Mouse (Mus musculus) kidney, adult 2 months (tissue): ENCODE results near the gene Cela2a. TPM values are rescaled to one million over a fixed set of nuclear protein-coding genes. Genes with fewer than 3 reads are reported as not detected.
"Not testable (repeated sequence)": the region's sequence is repeated elsewhere in the genome, so short reads cannot be mapped to it uniquely, and the experiment has no call there.

Source experiments
- DNase-seq: peaks from one replicate; pipeline ENCODE4 v3.0.0; 2021
- H3K27ac ChIP-seq: fragments of 200-500 bp; 2 replicates; pipeline ENCODE4 v1.5.1; 2012; ENCODE audit warnings: low read depth, low read length, control low read depth, inconsistent platforms; ENCODE audit not compliant: insufficient read depth
- H3K27me3 ChIP-seq: fragments of 200-500 bp; replicated peaks from 2 replicates; pipeline ENCODE4 v1.6.1; 2012; ENCODE audit warnings: mild to moderate bottlenecking, moderate library complexity, low read length, inconsistent platforms; ENCODE audit not compliant: control insufficient read depth, insufficient read depth
- H3K36me3 ChIP-seq: fragments of 200-500 bp; 2 replicates; pipeline ENCODE4 v1.6.1; 2012; ENCODE audit warnings: mild to moderate bottlenecking, moderate library complexity, low read length, inconsistent platforms; ENCODE audit not compliant: control insufficient read depth, insufficient read depth
- H3K4me1 ChIP-seq: fragments of 200-500 bp; 2 replicates; pipeline ENCODE4 v1.6.1; 2011; ENCODE audit warnings: low read length; ENCODE audit not compliant: control insufficient read depth, insufficient read depth
- H3K4me3 ChIP-seq: fragments of 200-500 bp; 2 replicates; pipeline ENCODE4 v1.5.1; 2011; ENCODE audit warnings: mild to moderate bottlenecking, low read depth, low read length, control low read depth; ENCODE audit not compliant: insufficient read depth
- CTCF ChIP-seq: fragments of 200-500 bp; conservative IDR thresholded peaks from 2 replicates; pipeline ENCODE4 v1.5.1; 2011; ENCODE audit warnings: low read depth, mild to moderate bottlenecking, control low read depth, low read length, moderate library complexity, mixed read lengths; ENCODE audit not compliant: insufficient read depth, insufficient read length
- POLR2A ChIP-seq: fragments of 200-500 bp; IDR thresholded peaks from one replicate; pipeline ENCODE4 v1.6.1; 2011; ENCODE audit warnings: low read depth, low read length, control low read depth
- WGBS: fragments of 180-500 bp; shearing (Covaris S2); methylation state at CpG from one replicate; pipeline ENCODE4 v1.1.7; 2018; 5-methylcytosine and 5-hydroxymethylcytosine counted together
- polyA plus RNA-seq: library from polyadenylated mRNA; depleted of rRNA; stranded (reverse); fragments of >200 nt; gene quantifications from 2 replicates; pipeline ENCODE4 v1.2.3, GENCODE M21; 2012

The Cela2a gene
- polyA plus RNA-seq, 1 experiment = 0.52 TPM

- Histone ChIP-seq H3K4me3 (no peak overlapping the region), H3K27ac (no peak overlapping the region), H3K36me3 (no peaks in the 10 kb centered on the region; the same call in 1 of the 2 replicates), H3K4me1 (peaks cover 3% of the 10 kb centered on the region; the same call in 1 of the 2 replicates), H3K27me3 (no peaks in the 10 kb centered on the region)
- no peak for DNase-seq
- WGBS = 91% methylated on average over 8 of the region's 8 CpGs
- TF ChIP-seq POLR2A (no peak), CTCF (no peak)
Observed at GRCm38 (mm10) chr4:141781201-141781985, 44.6 kb downstream of the Cela2a start.

- no peak overlapping the region for H3K4me3 ChIP-seq
- peaks cover 3% of the 10 kb centered on the region for H3K36me3 ChIP-seq
- no peak for DNase-seq
- TF ChIP-seq CTCF (no peak), POLR2A (no peak)
- no peaks in the 10 kb centered on the region for H3K27me3 ChIP-seq
- no peak overlapping the region for H3K27ac ChIP-seq
- WGBS = 89% methylated on average over 8 of the region's 8 CpGs
- H3K4me1 ChIP-seq = no peaks in the 10 kb centered on the region
Observed at GRCm38 (mm10) chr4:141779828-141780227, 46.1 kb downstream of the Cela2a start.

GRCm38 (mm10) chr4:141773019-141773418 lies 52.9 kb downstream of the Cela2a start:
- not testable (repeated sequence) for DNase-seq, H3K27me3 ChIP-seq, H3K36me3 ChIP-seq, H3K27ac ChIP-seq, H3K4me1 ChIP-seq, H3K4me3 ChIP-seq
- WGBS = 86% methylated on average over 4 of the region's 4 CpGs

- Histone ChIP-seq H3K4me1 (no peaks in the 10 kb centered on the region), H3K36me3 (peaks cover 3% of the 10 kb centered on the region; the same call in 1 of the 2 replicates), H3K27ac (no peak overlapping the region), H3K27me3 (no peaks in the 10 kb centered on the region), H3K4me3 (no peak overlapping the region)
- DNase-seq = no peak
- TF ChIP-seq POLR2A (no peak), CTCF (no peak)
- 93% methylated on average over 8 of the region's 8 CpGs for WGBS
Observed at GRCm38 (mm10) chr4:141771823-141772222, 54.1 kb downstream of the Cela2a start.

GRCm38 (mm10) chr4:141769501-141770160 lies 56.3 kb downstream of the Cela2a start:
- TF ChIP-seq POLR2A (no peak), CTCF (no peak)
- no peak for DNase-seq
- H3K4me3 ChIP-seq = no peak overlapping the region
- H3K27me3 ChIP-seq = no peaks in the 10 kb centered on the region
- no peaks in the 10 kb centered on the region; the same call in 1 of the 2 replicates for H3K36me3 ChIP-seq
- H3K4me1 ChIP-seq = no peaks in the 10 kb centered on the region
- no peak overlapping the region for H3K27ac ChIP-seq
- WGBS = 88% methylated on average over 8 of the region's 8 CpGs

- no peak for TF ChIP-seq CTCF
- TF ChIP-seq POLR2A = no peak
- Histone ChIP-seq H3K27me3 (no peaks in the 10 kb centered on the region), H3K36me3 (no peaks in the 10 kb centered on the region; the same call in none of the 2 replicates), H3K27ac (peak overlapping the region; percentile 41), H3K4me1 (no peaks in the 10 kb centered on the region), H3K4me3 (no peak overlapping the region)
- WGBS = 71% methylated on average over 19 of the region's 19 CpGs
- DNase-seq = peak; percentile 24
Observed at GRCm38 (mm10) chr4:141767353-141768036, 58.5 kb downstream of the Cela2a start.
